Mouse (Mus musculus): Measurements from ENCODE around the gene Gdap1l1.
A peak's percentile ranks its signal among the peaks of the same experiment; 100 is the strongest.

The Gdap1l1 gene

DNA sequence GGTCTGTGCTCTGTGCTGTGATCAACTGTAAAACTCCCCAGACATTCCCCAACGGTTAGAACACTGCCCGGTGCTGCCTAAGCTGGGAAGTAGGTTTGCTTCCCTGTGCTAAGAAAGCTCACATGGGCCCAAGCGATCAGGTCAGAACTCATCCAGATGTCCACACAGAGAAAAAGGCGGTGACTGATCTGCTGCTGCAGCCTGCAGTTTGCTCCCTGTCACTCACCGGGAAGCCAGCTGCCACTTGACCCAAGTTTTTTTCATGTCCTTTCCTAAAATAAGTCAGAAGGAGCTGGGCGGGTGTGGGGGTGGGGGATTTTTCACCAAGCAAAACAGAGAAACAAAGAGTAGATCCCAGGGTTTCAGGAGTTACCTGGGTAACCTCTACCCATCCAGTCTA, 26.3 kb downstream of the Gdap1l1 start:
- peak; percentile 67 for DNase-seq (ENCODE audit: low spot score)

DNA sequence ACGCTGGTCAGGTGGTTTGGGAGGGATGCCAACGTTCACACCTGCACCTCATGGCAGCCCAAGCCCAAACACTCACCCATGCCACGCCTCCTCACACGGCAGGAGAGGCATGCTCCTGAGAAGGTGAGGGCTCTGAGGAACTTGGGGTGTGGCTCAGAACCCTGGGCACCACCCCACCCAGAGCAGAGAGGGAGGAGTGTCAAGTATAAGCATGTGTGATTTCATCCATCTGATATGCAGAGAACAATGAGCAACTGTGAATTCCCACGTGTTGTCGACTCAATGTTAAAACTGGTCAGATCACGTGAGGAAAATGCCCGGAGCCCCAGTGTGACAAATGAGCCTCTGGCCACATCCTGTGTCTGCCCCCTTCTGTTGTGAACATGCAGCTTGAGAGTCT, 28.5 kb downstream of the Gdap1l1 start:
- no peak for DNase-seq (ENCODE audit: low spot score)

DNA sequence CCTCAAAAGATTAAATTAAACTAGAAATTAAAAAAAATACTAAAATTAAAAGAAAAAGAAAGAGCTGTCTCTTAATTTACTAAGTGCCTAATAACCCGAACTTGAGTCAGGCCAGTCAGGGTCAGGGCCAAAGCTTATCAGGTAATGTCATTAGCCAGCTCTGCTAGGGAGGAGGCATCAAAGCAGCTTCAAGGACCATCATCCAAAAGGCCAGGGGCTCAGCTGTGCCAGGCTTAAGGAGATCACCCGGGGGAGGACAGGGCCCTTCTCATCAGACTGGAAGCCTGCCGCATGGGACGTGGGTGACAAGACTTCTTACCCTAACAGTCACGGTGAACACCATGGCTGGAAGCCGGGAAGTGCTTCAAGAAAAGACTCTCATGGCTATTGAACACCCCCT, 29.3 kb downstream of the Gdap1l1 start:
- no peak for DNase-seq (ENCODE audit: low spot score)

DNA sequence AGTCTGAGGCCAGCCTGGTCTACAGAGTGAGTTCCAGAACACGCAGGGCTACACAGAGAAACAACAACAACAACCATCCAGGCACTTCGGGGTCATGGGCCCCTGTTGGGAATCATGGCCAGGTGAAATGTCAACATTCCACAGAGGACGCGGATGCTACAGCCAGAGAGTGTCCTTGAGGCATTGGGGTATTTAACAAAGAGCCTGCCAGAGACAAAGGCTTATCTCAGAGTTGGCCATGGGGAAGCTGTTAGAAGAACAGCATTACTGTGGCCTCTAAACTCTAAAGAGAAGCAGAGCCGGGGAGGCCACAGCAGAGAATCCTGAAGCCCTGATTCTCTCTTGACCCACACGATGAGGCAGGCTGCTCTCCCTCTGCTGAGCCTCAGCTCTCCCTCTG, 30.6 kb downstream of the Gdap1l1 start:
- no peak for DNase-seq (ENCODE audit: low spot score)

GRCm38 (mm10) chr2:163469711-163470110, 31.4 kb downstream of the Gdap1l1 start:
- no peak for DNase-seq (ENCODE audit: low spot score)

- DNase-seq (ENCODE audit: low spot score), result peak; percentile 93
Measured at GRCm38 (mm10) chr2:163471136-163471535, 32.9 kb downstream of the Gdap1l1 start.

DNA sequence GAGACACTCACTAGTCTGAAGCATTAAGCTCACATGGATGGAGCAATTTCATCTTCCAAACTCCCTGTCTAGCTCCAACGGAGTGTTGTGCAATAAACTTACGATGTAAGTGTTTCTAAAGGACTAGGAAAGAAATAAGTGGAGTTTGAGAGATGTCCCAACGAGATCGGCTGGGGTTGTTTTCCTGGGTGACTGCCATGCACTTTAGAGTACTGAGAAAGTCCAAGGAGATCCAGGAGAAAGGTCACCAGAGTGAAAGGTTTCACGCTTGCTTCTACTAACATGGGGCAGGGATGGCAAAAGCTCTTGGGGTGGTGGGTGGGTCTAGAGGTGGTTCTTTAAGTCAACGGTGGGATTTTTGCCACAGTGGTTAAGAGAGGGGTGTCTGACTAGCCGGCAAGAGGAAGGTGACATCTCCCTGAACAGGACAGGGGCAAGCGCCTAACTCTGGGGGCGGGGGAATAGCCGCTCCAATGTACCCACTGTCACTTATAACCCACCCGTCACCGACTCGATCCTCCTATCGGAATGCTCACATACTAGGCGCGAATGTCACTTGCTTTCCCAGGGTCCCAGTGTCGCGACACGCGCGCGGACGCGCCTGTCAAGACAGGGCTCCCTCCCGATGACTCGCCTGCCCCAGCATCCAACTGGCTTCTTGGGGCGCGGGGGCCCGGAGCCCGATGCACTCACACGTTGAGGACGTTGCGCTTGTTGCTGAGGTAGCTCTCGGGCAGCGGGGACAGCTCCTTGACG, 33.6 kb downstream of the Gdap1l1 start:
- DNase-seq (ENCODE audit: low spot score), result peak; percentile 99

DNA sequence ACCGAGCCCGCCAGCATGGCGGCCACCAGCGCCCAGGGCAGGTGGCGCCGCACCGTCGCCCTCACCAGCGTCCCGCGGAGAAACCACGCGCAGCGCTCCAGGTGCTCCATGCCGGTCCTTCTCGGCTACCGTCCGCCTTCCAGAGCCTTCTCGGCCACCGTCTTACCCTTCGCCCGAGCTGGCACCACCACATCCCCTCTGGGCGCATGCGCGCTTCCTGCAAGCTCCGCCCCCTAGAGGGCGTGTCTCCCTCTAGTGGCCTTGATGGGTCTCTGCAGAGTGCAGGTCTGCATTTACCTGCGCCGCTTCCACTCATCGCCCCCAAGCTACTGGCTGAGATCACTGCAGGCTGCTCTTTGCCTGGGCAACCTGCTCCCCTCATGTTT, 34.2 kb downstream of the Gdap1l1 start, which contains the start of gene Fitm2:
Gene Fitm2, minus strand, starts transcription at position 164 of the 386 bp plus-strand sequence.
- DNase-seq (ENCODE audit: low spot score), result peak; percentile 97

DNA sequence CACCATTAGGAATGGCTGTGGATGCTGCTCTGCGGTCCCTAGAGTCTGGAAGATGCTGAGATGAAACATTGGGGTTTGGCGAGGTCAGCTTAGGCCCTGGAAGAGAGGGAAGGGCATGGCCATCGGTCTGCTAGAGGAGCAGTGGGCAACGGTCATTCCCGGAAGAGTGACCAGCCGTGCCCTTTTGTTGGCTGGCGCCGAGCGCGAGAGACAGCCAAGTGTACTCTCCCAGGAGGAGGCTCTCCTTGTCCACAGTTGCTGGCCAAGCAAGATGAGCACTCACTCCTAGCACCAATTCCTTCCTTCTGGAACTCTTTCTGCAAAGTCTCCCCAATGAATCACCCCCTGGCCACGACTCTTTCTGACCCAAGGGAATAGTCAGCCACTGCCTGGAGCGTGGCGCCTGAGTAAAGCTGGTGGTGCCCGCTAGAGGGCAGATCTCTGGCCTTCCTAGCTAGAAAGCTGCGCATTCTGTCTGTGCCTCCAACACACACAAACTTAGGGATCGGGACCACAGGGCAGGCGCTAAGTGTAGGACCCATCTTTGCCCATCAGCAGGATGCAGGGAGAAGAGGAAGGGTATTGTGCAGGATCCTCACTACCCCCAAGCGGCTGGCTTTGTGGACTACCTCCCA, 42.0 kb downstream of the Gdap1l1 start:
- DNase-seq (ENCODE audit: low spot score), result no peak

DNA sequence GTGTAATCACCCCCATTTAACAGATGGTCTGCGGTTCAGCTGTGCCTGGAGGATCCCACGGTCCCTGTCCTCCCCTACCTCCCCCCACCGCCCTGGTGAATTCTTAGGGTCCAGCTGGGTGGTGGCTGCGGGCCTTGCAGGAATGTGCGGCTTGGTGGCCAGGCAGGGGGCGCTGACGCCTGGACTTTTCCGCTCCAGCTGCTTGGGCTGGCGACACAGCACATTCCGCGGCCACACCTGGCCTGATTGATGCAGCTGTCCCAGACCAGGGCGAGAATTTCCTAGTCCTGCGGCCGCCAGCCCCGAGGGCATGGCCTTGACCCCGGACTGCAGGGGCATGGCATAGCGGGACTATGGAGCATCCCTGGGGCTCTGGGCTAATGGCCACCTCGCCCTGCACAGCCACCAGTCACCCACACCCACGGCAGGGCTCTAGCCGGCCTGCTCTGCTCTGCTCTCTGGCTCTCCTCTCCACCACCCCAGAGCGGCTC, 43.3 kb downstream of the Gdap1l1 start:
- no peak for DNase-seq (ENCODE audit: low spot score)

DNA sequence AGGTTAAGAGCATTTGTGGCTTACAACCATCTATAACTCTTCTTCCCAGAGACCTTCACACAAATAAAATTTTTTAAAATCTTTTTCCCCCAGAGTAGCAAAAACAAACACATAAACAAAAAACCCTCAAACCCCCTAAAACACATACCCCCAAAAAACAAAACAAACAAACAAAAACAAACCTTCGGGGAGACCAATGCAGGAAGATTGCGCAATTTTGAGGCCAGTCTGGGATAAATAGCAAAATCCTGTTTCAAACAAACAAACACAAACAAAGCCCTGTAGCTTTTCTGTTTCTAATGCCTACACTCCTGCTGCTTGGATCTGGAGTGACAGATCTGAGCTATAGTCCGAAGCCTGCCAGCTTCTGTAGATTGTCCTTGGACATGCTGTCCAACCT, 49.1 kb downstream of the Gdap1l1 start:
- DNase-seq (ENCODE audit: low spot score), result no peak

GRCm38 (mm10) chr2:163489725-163490291, 51.5 kb downstream of the Gdap1l1 start:
- DNase-seq (ENCODE audit: low spot score), result no peak

- no peak for DNase-seq (ENCODE audit: low spot score)
Measured at GRCm38 (mm10) chr2:163490656-163491055, 52.4 kb downstream of the Gdap1l1 start.

- no peak for DNase-seq (ENCODE audit: low spot score)
Measured at GRCm38 (mm10) chr2:163491351-163491750, 53.1 kb downstream of the Gdap1l1 start.

GRCm38 (mm10) chr2:163492018-163492417, 53.7 kb downstream of the Gdap1l1 start, which contains the start of gene R3hdml:
TSS of gene R3hdml (plus strand) at chr2:163492318.
- no peak for DNase-seq (ENCODE audit: low spot score)

DNA sequence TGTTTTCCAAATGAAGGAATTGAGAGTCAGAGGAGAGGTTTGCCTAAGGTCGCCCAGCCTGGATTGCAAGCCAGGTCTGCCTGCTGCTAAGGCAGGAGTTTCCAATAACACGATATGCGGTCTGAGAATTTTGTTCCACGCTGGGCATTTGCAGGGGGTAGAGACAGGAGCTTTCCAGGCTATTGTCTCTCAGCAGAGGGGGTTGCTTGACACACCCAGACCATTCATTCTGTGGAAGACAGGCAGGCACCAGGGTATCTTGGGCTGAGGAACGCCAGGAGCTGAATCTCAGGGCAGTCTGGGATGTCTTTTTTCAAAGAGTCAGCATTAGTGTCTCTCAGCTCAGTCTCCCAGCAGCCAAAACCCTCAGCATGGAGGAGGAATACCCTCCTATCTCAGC, 54.8 kb downstream of the Gdap1l1 start:
- no peak for DNase-seq (ENCODE audit: low spot score)

- DNase-seq (ENCODE audit: low spot score), result peak; percentile 74
Measured at GRCm38 (mm10) chr2:163493976-163494375, 55.7 kb downstream of the Gdap1l1 start.

GRCm38 (mm10) chr2:163494456-163494855, 56.2 kb downstream of the Gdap1l1 start:
- DNase-seq (ENCODE audit: low spot score), result no peak

DNA sequence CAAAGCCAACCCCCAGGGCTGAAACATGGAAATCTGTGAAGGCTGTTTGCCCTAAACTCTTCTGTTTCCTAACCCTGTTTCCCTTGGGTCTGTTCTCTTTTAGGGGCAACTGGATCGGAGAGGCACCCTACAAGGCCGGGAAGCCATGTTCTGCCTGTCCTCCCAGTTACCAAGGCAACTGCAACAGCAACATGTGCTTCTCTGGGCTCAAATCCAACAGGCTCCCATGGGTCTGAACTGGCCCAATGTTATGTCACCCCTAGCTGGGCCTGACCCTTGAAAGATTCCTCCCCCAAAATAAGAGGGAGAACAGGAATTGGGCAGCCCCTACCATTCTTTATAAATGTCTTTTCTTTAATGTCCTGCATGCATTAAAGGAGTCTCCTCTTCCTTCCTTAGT, 63.9 kb downstream of the Gdap1l1 start:
- peak; percentile 64 for DNase-seq (ENCODE audit: low spot score)

DNA sequence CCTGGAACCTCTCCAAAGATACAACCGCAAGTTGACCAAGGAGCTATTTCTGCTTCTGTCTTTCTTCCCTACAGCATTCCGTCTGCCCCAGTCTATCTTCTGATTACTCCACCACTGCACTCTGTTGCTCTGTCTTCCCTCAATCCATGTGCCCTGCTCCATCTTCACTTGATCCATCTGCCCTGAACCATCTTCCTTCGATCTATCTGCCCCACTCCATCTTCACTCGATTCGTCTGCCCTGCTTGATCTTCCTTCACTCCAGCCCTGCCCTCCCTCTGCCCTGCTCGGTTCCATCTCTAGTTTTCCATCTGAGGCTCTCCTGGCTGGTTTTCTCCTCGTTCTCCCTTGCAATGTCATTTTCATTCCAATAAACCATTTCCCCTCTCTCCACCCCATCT, 64.9 kb downstream of the Gdap1l1 start:
- peak; percentile 24 for DNase-seq (ENCODE audit: low spot score)

Data from adipocyte (in vitro differentiated cells).